Mouse (Mus musculus): ENCODE measurements around the gene Rag1. TPM values are rescaled to one million over a fixed set of nuclear protein-coding genes. Genes with fewer than 3 reads are reported as not detected.

The Rag1 gene
- total RNA-seq, 1 experiment from 2014 or later: 1.1 TPM

GRCm38 (mm10) chr2:101650446-101650845 is 1.1 kb upstream of the Rag1 start:
- ATAC-seq (replicated peaks in 1 of 2; ENCODE audit: insufficient read depth in 1 of 2, low FRiP score in 2 of 2, low TSS enrichment in 1 of 2, low read depth in 1 of 2, poor library complexity in 2 of 2, severe bottlenecking in 2 of 2): no peak

GRCm38 (mm10) chr2:101648361-101648760 is 940 bp downstream of the Rag1 start:
- ATAC-seq (replicated peaks in 1 of 2; ENCODE audit: insufficient read depth in 1 of 2, low FRiP score in 2 of 2, low TSS enrichment in 1 of 2, low read depth in 1 of 2, poor library complexity in 2 of 2, severe bottlenecking in 2 of 2): no peak

- ATAC-seq (replicated peaks in 1 of 2; ENCODE audit: insufficient read depth in 1 of 2, low FRiP score in 2 of 2, low TSS enrichment in 1 of 2, low read depth in 1 of 2, poor library complexity in 2 of 2, severe bottlenecking in 2 of 2): no peak
Measured at GRCm38 (mm10) chr2:101645841-101646240, 3.5 kb downstream of the Rag1 start.

- no peak for ATAC-seq (replicated peaks in 1 of 2; ENCODE audit: insufficient read depth in 1 of 2, low FRiP score in 2 of 2, low TSS enrichment in 1 of 2, low read depth in 1 of 2, poor library complexity in 2 of 2, severe bottlenecking in 2 of 2)
Measured at GRCm38 (mm10) chr2:101639840-101640350, 9.4 kb downstream of the Rag1 start.

- no peak for ATAC-seq (replicated peaks in 1 of 2; ENCODE audit: insufficient read depth in 1 of 2, low FRiP score in 2 of 2, low TSS enrichment in 1 of 2, low read depth in 1 of 2, poor library complexity in 2 of 2, severe bottlenecking in 2 of 2)
Measured at GRCm38 (mm10) chr2:101638979-101639839, 10.1 kb downstream of the Rag1 start.

GRCm38 (mm10) chr2:101628297-101629236 is 20.7 kb downstream of the Rag1 start:
- ATAC-seq (replicated peaks in 1 of 2; ENCODE audit: insufficient read depth in 1 of 2, low FRiP score in 2 of 2, low TSS enrichment in 1 of 2, low read depth in 1 of 2, poor library complexity in 2 of 2, severe bottlenecking in 2 of 2): peak; percentile 94 to 98

- no peak for ATAC-seq (replicated peaks in 1 of 2; ENCODE audit: insufficient read depth in 1 of 2, low FRiP score in 2 of 2, low TSS enrichment in 1 of 2, low read depth in 1 of 2, poor library complexity in 2 of 2, severe bottlenecking in 2 of 2)
Measured at GRCm38 (mm10) chr2:101627227-101627626, 22.1 kb downstream of the Rag1 start.

GRCm38 (mm10) chr2:101624526-101624925 is 24.8 kb downstream of the Rag1 start, which contains the start of gene Rag2:
Rag2 (plus strand) TSS chr2:101624718.
- no peak for ATAC-seq (replicated peaks in 1 of 2; ENCODE audit: insufficient read depth in 1 of 2, low FRiP score in 2 of 2, low TSS enrichment in 1 of 2, low read depth in 1 of 2, poor library complexity in 2 of 2, severe bottlenecking in 2 of 2)

- 0 out of 4 replicates have a peak, but pooled peaks of 1 of the 2 experiments have one; percentile 8 for ATAC-seq (replicated peaks in 1 of 2; ENCODE audit: insufficient read depth in 1 of 2, low FRiP score in 2 of 2, low TSS enrichment in 1 of 2, low read depth in 1 of 2, poor library complexity in 2 of 2, severe bottlenecking in 2 of 2)
Measured at GRCm38 (mm10) chr2:101624011-101624410, 25.3 kb downstream of the Rag1 start.

GRCm38 (mm10) chr2:101623042-101623441 is 26.3 kb downstream of the Rag1 start:
- ATAC-seq (replicated peaks in 1 of 2; ENCODE audit: insufficient read depth in 1 of 2, low FRiP score in 2 of 2, low TSS enrichment in 1 of 2, low read depth in 1 of 2, poor library complexity in 2 of 2, severe bottlenecking in 2 of 2): peak in 1 of 2 experiments; percentile 17; a peak in 1 of 4 replicates

- ATAC-seq (replicated peaks in 1 of 2; ENCODE audit: insufficient read depth in 1 of 2, low FRiP score in 2 of 2, low TSS enrichment in 1 of 2, low read depth in 1 of 2, poor library complexity in 2 of 2, severe bottlenecking in 2 of 2): peak; percentile 28 to 36; a peak in 2 of 4 replicates
Measured at GRCm38 (mm10) chr2:101621611-101622010, 27.7 kb downstream of the Rag1 start.

- ATAC-seq (replicated peaks in 1 of 2; ENCODE audit: insufficient read depth in 1 of 2, low FRiP score in 2 of 2, low TSS enrichment in 1 of 2, low read depth in 1 of 2, poor library complexity in 2 of 2, severe bottlenecking in 2 of 2): no peak
Measured at GRCm38 (mm10) chr2:101620899-101621298, 28.4 kb downstream of the Rag1 start.

- peak in 1 of 2 experiments; percentile 18; a peak in 1 of 4 replicates for ATAC-seq (replicated peaks in 1 of 2; ENCODE audit: insufficient read depth in 1 of 2, low FRiP score in 2 of 2, low TSS enrichment in 1 of 2, low read depth in 1 of 2, poor library complexity in 2 of 2, severe bottlenecking in 2 of 2)
Measured at GRCm38 (mm10) chr2:101618373-101618772, 30.9 kb downstream of the Rag1 start.

GRCm38 (mm10) chr2:101615464-101616305 is 33.6 kb downstream of the Rag1 start:
- ATAC-seq (replicated peaks in 1 of 2; ENCODE audit: insufficient read depth in 1 of 2, low FRiP score in 2 of 2, low TSS enrichment in 1 of 2, low read depth in 1 of 2, poor library complexity in 2 of 2, severe bottlenecking in 2 of 2): no peak

GRCm38 (mm10) chr2:101610861-101611260 is 38.4 kb downstream of the Rag1 start:
- ATAC-seq (replicated peaks in 1 of 2; ENCODE audit: insufficient read depth in 1 of 2, low FRiP score in 2 of 2, low TSS enrichment in 1 of 2, low read depth in 1 of 2, poor library complexity in 2 of 2, severe bottlenecking in 2 of 2): no peak

- ATAC-seq (replicated peaks in 1 of 2; ENCODE audit: insufficient read depth in 1 of 2, low FRiP score in 2 of 2, low TSS enrichment in 1 of 2, low read depth in 1 of 2, poor library complexity in 2 of 2, severe bottlenecking in 2 of 2): no peak
Measured at GRCm38 (mm10) chr2:101608232-101608894, 40.9 kb downstream of the Rag1 start.
